Comparison of ENCODE assay signal across 25 mouse cellular contexts in genomic region chr9:51926629-51927028, GRCm38 (mm10). TPM values are rescaled to one million over a fixed set of nuclear protein-coding genes. Genes with fewer than 3 reads are reported as not detected.
DNase-seq lines count a peak whose midpoint lies in the region; ATAC-seq and TF ChIP-seq lines count a peak whose summit lies in the region.
"Had no signal": no experiment of that assay in that cellular context is flagged by ENCODE, and none has a peak within 500 bp of the region (broad histone marks: within the 10 kb centered on the region; RNA-seq: fewer than 3 reads in every experiment).

No protein-coding gene starts in this region.

- no peaks in the 10 kb centered on the region for H3K9me3 ChIP-seq in liver, embryonic 12.5 days (replicated peaks)
- H3K9me3 ChIP-seq in liver, postnatal 0 days (ENCODE audit: low read length), result no peaks in the 10 kb centered on the region
- no peaks in the 10 kb centered on the region for H3K9me3 ChIP-seq in hindbrain, embryonic 16.5 days (ENCODE audit: control insufficient read depth, low read length)
- H3K9me3 ChIP-seq: embryonic facial prominence, embryonic 10.5 days; embryonic facial prominence, embryonic 13.5 days; forebrain, embryonic 12.5 days; forebrain, embryonic 15.5 days; hindbrain, embryonic 12.5 days; hindbrain, embryonic 15.5 days had no signal

- H3K4me3 ChIP-seq in liver, embryonic 12.5 days, result no peak overlapping the region
- no peak overlapping the region for H3K4me3 ChIP-seq in liver, postnatal 0 days (ENCODE audit: low read depth, low read length)
- H3K4me3 ChIP-seq in hindbrain, embryonic 16.5 days (ENCODE audit: low read length), result no peak overlapping the region
- H3K4me3 ChIP-seq in lung, adult 2 months (replicated peaks; ENCODE audit: extremely low read depth, low read depth, low read length), result no peak overlapping the region
- H3K4me3 ChIP-seq: embryonic facial prominence, embryonic 10.5 days; embryonic facial prominence, embryonic 13.5 days; erythroblast, embryonic 14.5 days; forebrain, embryonic 12.5 days; forebrain, embryonic 15.5 days; hindbrain, embryonic 12.5 days; hindbrain, embryonic 15.5 days had no signal

- H3K36me3 ChIP-seq in liver, embryonic 12.5 days, result no peaks in the 10 kb centered on the region
- no peaks in the 10 kb centered on the region for H3K36me3 ChIP-seq in liver, postnatal 0 days (replicated peaks; ENCODE audit: insufficient read depth, low read length)
- no peaks in the 10 kb centered on the region for H3K36me3 ChIP-seq in hindbrain, embryonic 16.5 days (ENCODE audit: control insufficient read depth, insufficient read depth, low read length)
- H3K36me3 ChIP-seq: embryonic facial prominence, embryonic 10.5 days; embryonic facial prominence, embryonic 13.5 days; forebrain, embryonic 12.5 days; forebrain, embryonic 15.5 days; hindbrain, embryonic 12.5 days; hindbrain, embryonic 15.5 days had no signal

- H3K9ac ChIP-seq in liver, embryonic 12.5 days, result no peak overlapping the region
- H3K9ac ChIP-seq in liver, postnatal 0 days (replicated peaks), result no peak overlapping the region
- no peak overlapping the region for H3K9ac ChIP-seq in hindbrain, embryonic 16.5 days (ENCODE audit: low read depth, low read length)
- H3K9ac ChIP-seq: embryonic facial prominence, embryonic 13.5 days; forebrain, embryonic 12.5 days; forebrain, embryonic 15.5 days; hindbrain, embryonic 12.5 days; hindbrain, embryonic 15.5 days had no signal

- H3K27ac ChIP-seq in liver, embryonic 12.5 days, result no peak overlapping the region
- H3K27ac ChIP-seq in liver, postnatal 0 days (ENCODE audit: low read depth), result no peak overlapping the region
- no peak overlapping the region for H3K27ac ChIP-seq in hindbrain, embryonic 16.5 days (ENCODE audit: low read depth, low read length)
- H3K27ac ChIP-seq: embryonic facial prominence, embryonic 10.5 days; forebrain, embryonic 12.5 days; forebrain, embryonic 15.5 days; hindbrain, embryonic 12.5 days; hindbrain, embryonic 15.5 days had no signal

- TF ChIP-seq POLR2A in lung, adult 2 months (IDR thresholded peaks at IDR 0.05; ENCODE audit: borderline replicate concordance, extremely low read depth, low read depth, low read length), result no peak

- no peak for TF ChIP-seq EP300 in liver, postnatal 0 days (IDR thresholded peaks at IDR 0.05; ENCODE audit: low read depth)

- no peak overlapping the region for H3K4me2 ChIP-seq in liver, embryonic 12.5 days
- H3K4me2 ChIP-seq in liver, postnatal 0 days (ENCODE audit: low read depth, low read length), result no peak overlapping the region
- no peak overlapping the region for H3K4me2 ChIP-seq in hindbrain, embryonic 16.5 days (ENCODE audit: low read length)
- H3K4me2 ChIP-seq: embryonic facial prominence, embryonic 13.5 days; forebrain, embryonic 12.5 days; forebrain, embryonic 15.5 days; heart, embryonic 11.5 days; hindbrain, embryonic 12.5 days; hindbrain, embryonic 15.5 days had no signal

- DNase-seq in liver, postnatal 0 days, result no peak
- DNase-seq in testis, postnatal 10 days (ENCODE audit: low spot score), result peak; percentile 33
- DNase-seq in testis, postnatal 14 days (ENCODE audit: low spot score), result no peak
- no peak for DNase-seq in lung, adult 2 months
- DNase-seq: adrenal gland, postnatal 10 days; adrenal gland, postnatal 36 days; cerebellum, adult 11-12 months; cerebellum, adult 8-10 months; cerebellum, postnatal 10 days; cerebellum, postnatal 36 days; embryo, embryonic 11 days; gastrocnemius, postnatal 10 days; heart, adult 11 months had no signal

- no peak for TF ChIP-seq CTCF in liver, postnatal 0 days (IDR thresholded peaks at IDR 0.05; ENCODE audit: low read depth)
- TF ChIP-seq CTCF in lung, adult 2 months (IDR thresholded peaks at IDR 0.05; ENCODE audit: insufficient read depth, low read length), result no peak

- 0 out of 2 replicates have a peak, but pooled peaks have one; percentile 42 for ATAC-seq in liver, embryonic 12.5 days
- ATAC-seq in liver, postnatal 0 days, result no peak
- ATAC-seq in megakaryocyte progenitor cell, adult 5-6 weeks (replicated peaks; ENCODE audit: poor library complexity), result peak; percentile 66
- ATAC-seq in hindbrain, embryonic 16.5 days, result no peak
- ATAC-seq: forebrain, embryonic 15.5 days; Patski had no signal

- WGBS in liver, embryonic 12.5 days (ENCODE audit: insufficient replicate concordance), result 69% methylated on average over 8 of the region's 8 CpGs
- 82% methylated on average over 8 of the region's 8 CpGs for WGBS in liver, postnatal 0 days (ENCODE audit: insufficient replicate concordance)
- 94% methylated on average over 8 of the region's 8 CpGs for WGBS in hindbrain, embryonic 16.5 days
- WGBS in lung, adult 2 months, result 95% methylated on average over 8 of the region's 8 CpGs

- no peaks in the 10 kb centered on the region for H3K27me3 ChIP-seq in liver, embryonic 12.5 days (replicated peaks)
- H3K27me3 ChIP-seq in liver, postnatal 0 days (ENCODE audit: insufficient read depth, low read length), result no peaks in the 10 kb centered on the region
- no peaks in the 10 kb centered on the region for H3K27me3 ChIP-seq in hindbrain, embryonic 16.5 days (replicated peaks; ENCODE audit: control insufficient read depth, insufficient read depth, low read length)
- H3K27me3 ChIP-seq: embryonic facial prominence, embryonic 13.5 days; forebrain, embryonic 12.5 days; forebrain, embryonic 15.5 days; hindbrain, embryonic 12.5 days; hindbrain, embryonic 15.5 days; Patski had no signal

- H3K4me1 ChIP-seq in liver, embryonic 12.5 days, result peaks cover 18% of the 10 kb centered on the region; the same call in 1 of the 2 replicates
- 0 out of 2 replicates have a peak, but pooled peaks cover 4% of the 10 kb centered on the region for H3K4me1 ChIP-seq in liver, postnatal 0 days (ENCODE audit: insufficient read depth)
- H3K4me1 ChIP-seq in hindbrain, embryonic 16.5 days (ENCODE audit: control insufficient read depth, insufficient read depth, low read depth, low read length), result peaks cover 7% of the 10 kb centered on the region
- no peaks in the 10 kb centered on the region for H3K4me1 ChIP-seq in lung, adult 2 months (ENCODE audit: control insufficient read depth, insufficient read depth, low read length)
- H3K4me1 ChIP-seq: forebrain, embryonic 12.5 days; forebrain, embryonic 15.5 days had no signal

RNA-seq across cellular contexts. Expression of gene Fdx1, which starts 36.7 kb away (rescaled TPM):
- polyA plus RNA-seq in liver, embryonic 12.5 days (2016; fragmentation: Nextera tagmentation; extraction: Ambion mirVana), result 34.4 and 34.9 TPM in 2 replicates
- polyA plus RNA-seq in liver, postnatal 0 days (2015; fragmentation: Nextera tagmentation; extraction: Ambion mirVana), result 135 and 150 TPM in 2 replicates
- total RNA-seq in megakaryocyte progenitor cell, adult 5-6 weeks (2015), result 25.7 and 30.4 TPM in 2 replicates
- total RNA-seq in megakaryocyte progenitor cell, adult 5-6 weeks (2017), result 4.7 and 7.0 TPM in 2 replicates
- 38.7 and 46.7 TPM in 2 replicates for polyA plus RNA-seq in hindbrain, embryonic 16.5 days (2015; fragmentation: Nextera tagmentation; extraction: Ambion mirVana)
- 106 and 178 TPM in 2 replicates for polyA plus RNA-seq in lung, adult 2 months (2012; rRNA removed)

Comparison
In these comparisons a context has a peak if more than half of its experiments do, and no peak if none do; other contexts are left out.
1. ATAC-seq: peak in liver, embryonic 12.5 days (single experiment) and megakaryocyte progenitor cell, adult 5-6 weeks (single experiment); none in liver, postnatal 0 days (single experiment) and hindbrain, embryonic 16.5 days (single experiment).